Mouse (Mus musculus): Measurements from ENCODE around the gene Coro1b. TPM values are rescaled to one million over a fixed set of nuclear protein-coding genes. Genes with fewer than 3 reads are reported as not detected.
A peak's percentile ranks its signal among the peaks of the same experiment; 100 is the strongest.

Coro1b gene
- polyA plus RNA-seq, 1 experiment, result 240 TPM

- Histone ChIP-seq H3K4me3 (replicated peaks; ENCODE audit: insufficient read depth, low read depth, low read length) (no peak overlapping the region), H3K27me3 (ENCODE audit: control insufficient read depth, insufficient read depth, low read length) (no peaks in the 10 kb centered on the region), H3K4me1 (ENCODE audit: control insufficient read depth, insufficient read depth, low read length) (peaks cover 25% of the 10 kb centered on the region), H3K27ac (ENCODE audit: insufficient read depth, low read length) (peak overlapping the region; percentile 68)
- DNase-seq, result no peak
- 67% methylated on average over 12 of the region's 12 CpGs for WGBS
- TF ChIP-seq CTCF (IDR thresholded peaks at IDR 0.05; ENCODE audit: borderline replicate concordance, insufficient read depth, low read depth, low read length) (no peak), POLR2A (IDR thresholded peaks at IDR 0.05; ENCODE audit: borderline replicate concordance, insufficient read depth, low read length) (no peak)
Observed at GRCm38 (mm10) chr19:4146366-4147021, 1.9 kb upstream of the Coro1b start.

- TF ChIP-seq POLR2A (IDR thresholded peaks at IDR 0.05; ENCODE audit: borderline replicate concordance, insufficient read depth, low read length) (no peak), CTCF (IDR thresholded peaks at IDR 0.05; ENCODE audit: borderline replicate concordance, insufficient read depth, low read depth, low read length) (no peak)
- Histone ChIP-seq H3K4me3 (replicated peaks; ENCODE audit: insufficient read depth, low read depth, low read length) (no peak overlapping the region), H3K27me3 (ENCODE audit: control insufficient read depth, insufficient read depth, low read length) (no peaks in the 10 kb centered on the region), H3K27ac (ENCODE audit: insufficient read depth, low read length) (peak overlapping the region; percentile 68), H3K4me1 (ENCODE audit: control insufficient read depth, insufficient read depth, low read length) (peaks cover 29% of the 10 kb centered on the region)
- 35% methylated on average over 3 of the region's 3 CpGs for WGBS
- no peak for DNase-seq
Observed at GRCm38 (mm10) chr19:4147022-4147405, 1.4 kb upstream of the Coro1b start.

- H3K27ac ChIP-seq (ENCODE audit: insufficient read depth, low read length), result peak overlapping the region; percentile 52; the same call in 1 of the 2 replicates
- TF ChIP-seq CTCF (IDR thresholded peaks at IDR 0.05; ENCODE audit: borderline replicate concordance, insufficient read depth, low read depth, low read length) (no peak), POLR2A (IDR thresholded peaks at IDR 0.05; ENCODE audit: borderline replicate concordance, insufficient read depth, low read length) (no peak)
- H3K27me3 ChIP-seq (ENCODE audit: control insufficient read depth, insufficient read depth, low read length), result no peaks in the 10 kb centered on the region
- 35% methylated on average over 9 of the region's 9 CpGs for WGBS
- H3K4me3 ChIP-seq (replicated peaks; ENCODE audit: insufficient read depth, low read depth, low read length), result peak overlapping the region; percentile 85
- DNase-seq, result no peak
- peaks cover 36% of the 10 kb centered on the region for H3K4me1 ChIP-seq (ENCODE audit: control insufficient read depth, insufficient read depth, low read length)
Observed at GRCm38 (mm10) chr19:4147782-4148490, 483 bp upstream of the Coro1b start.

- peak overlapping the region; percentile 85 for H3K4me3 ChIP-seq (replicated peaks; ENCODE audit: insufficient read depth, low read depth, low read length)
- TF ChIP-seq POLR2A (IDR thresholded peaks at IDR 0.05; ENCODE audit: borderline replicate concordance, insufficient read depth, low read length) (no peak), CTCF (IDR thresholded peaks at IDR 0.05; ENCODE audit: borderline replicate concordance, insufficient read depth, low read depth, low read length) (no peak)
- peaks cover 45% of the 10 kb centered on the region for H3K4me1 ChIP-seq (ENCODE audit: control insufficient read depth, insufficient read depth, low read length)
- no peaks in the 10 kb centered on the region for H3K27me3 ChIP-seq (ENCODE audit: control insufficient read depth, insufficient read depth, low read length)
- DNase-seq, result no peak
- H3K27ac ChIP-seq (ENCODE audit: insufficient read depth, low read length), result peak overlapping the region; percentile 48; the same call in 1 of the 2 replicates
- WGBS, result 2% methylated on average over 8 of the region's 8 CpGs
Observed at GRCm38 (mm10) chr19:4148819-4149218, 400 bp downstream of the Coro1b start.

- Histone ChIP-seq H3K27me3 (ENCODE audit: control insufficient read depth, insufficient read depth, low read length) (no peaks in the 10 kb centered on the region), H3K27ac (ENCODE audit: insufficient read depth, low read length) (no peak overlapping the region), H3K4me3 (replicated peaks; ENCODE audit: insufficient read depth, low read depth, low read length) (peak overlapping the region; percentile 85), H3K4me1 (ENCODE audit: control insufficient read depth, insufficient read depth, low read length) (peaks cover 47% of the 10 kb centered on the region)
- TF ChIP-seq POLR2A (IDR thresholded peaks at IDR 0.05; ENCODE audit: borderline replicate concordance, insufficient read depth, low read length), result no peak
- peak in 1 of 2 experiments; percentile 11 for DNase-seq
- WGBS, result 86% methylated on average over 11 of the region's 11 CpGs
Observed at GRCm38 (mm10) chr19:4149283-4149682, 864 bp downstream of the Coro1b start.

- TF ChIP-seq CTCF (IDR thresholded peaks at IDR 0.05; ENCODE audit: borderline replicate concordance, insufficient read depth, low read depth, low read length), result no peak
Observed at GRCm38 (mm10) chr19:4149764-4150461, 1.5 kb downstream of the Coro1b start.

GRCm38 (mm10) chr19:4150567-4151487 is 2.4 kb downstream of the Coro1b start:
- TF ChIP-seq CTCF (IDR thresholded peaks at IDR 0.05; ENCODE audit: borderline replicate concordance, insufficient read depth, low read depth, low read length) (no peak), POLR2A (IDR thresholded peaks at IDR 0.05; ENCODE audit: borderline replicate concordance, insufficient read depth, low read length) (no peak)
- WGBS, result 81% methylated on average over 22 of the region's 22 CpGs

More at GRCm38 (mm10) chr19:4149764-4150461, 1.5 kb downstream of the Coro1b start:
- Histone ChIP-seq H3K27me3 (ENCODE audit: control insufficient read depth, insufficient read depth, low read length) (no peaks in the 10 kb centered on the region), H3K4me3 (replicated peaks; ENCODE audit: insufficient read depth, low read depth, low read length) (no peak overlapping the region), H3K27ac (ENCODE audit: insufficient read depth, low read length) (no peak overlapping the region), H3K4me1 (ENCODE audit: control insufficient read depth, insufficient read depth, low read length) (peaks cover 47% of the 10 kb centered on the region)
- peak in 1 of 2 experiments; percentile 13 for DNase-seq
- WGBS, result 93% methylated on average over 17 of the region's 17 CpGs

More at GRCm38 (mm10) chr19:4150567-4151487, 2.4 kb downstream of the Coro1b start:
- DNase-seq, result peak in 1 of 2 experiments; percentile 10
- no peak overlapping the region for H3K4me3 ChIP-seq (replicated peaks; ENCODE audit: insufficient read depth, low read depth, low read length)
- no peak overlapping the region for H3K27ac ChIP-seq (ENCODE audit: insufficient read depth, low read length)
- H3K27me3 ChIP-seq (ENCODE audit: control insufficient read depth, insufficient read depth, low read length), result no peaks in the 10 kb centered on the region
- peaks cover 47% of the 10 kb centered on the region for H3K4me1 ChIP-seq (ENCODE audit: control insufficient read depth, insufficient read depth, low read length)

Data from cerebellum, adult 2 months (tissue).